Comparison of ENCODE assay signal across 13 mouse cellular contexts in genomic region chr8:10939883-10940282, GRCm38 (mm10).
"Had no signal": no experiment of that assay in that cellular context is flagged by ENCODE, and none has a peak within 500 bp of the region (broad histone marks: within the 10 kb centered on the region; RNA-seq: fewer than 3 reads in every experiment).

No protein-coding gene starts in this region.

- H3K4me3 ChIP-seq: limb, embryonic 15.5 days; lung, embryonic 15.5 days; megakaryocyte, embryonic 14.5 days; midbrain, embryonic 12.5 days had no signal

- H3K4me1 ChIP-seq: midbrain, embryonic 12.5 days had no signal

- H3K27me3 ChIP-seq: limb, embryonic 15.5 days had no signal

- H3K27ac ChIP-seq: limb, embryonic 15.5 days; lung, embryonic 15.5 days; macrophage; midbrain, embryonic 12.5 days; stomach, postnatal 0 days had no signal

- H3K9ac ChIP-seq: limb, embryonic 15.5 days; lung, embryonic 15.5 days; midbrain, embryonic 12.5 days had no signal

- H3K4me2 ChIP-seq: limb, embryonic 15.5 days; lung, embryonic 15.5 days; midbrain, embryonic 12.5 days had no signal

- DNase-seq: kidney, adult 8-10 months; kidney, postnatal 25 days; lung, postnatal 14 days; right cerebral cortex, adult 18-20 months; thymus, postnatal 4 days had no signal

- ATAC-seq: intestine, postnatal 0 days; midbrain, embryonic 16.5 days had no signal

- H3K36me3 ChIP-seq: limb, embryonic 15.5 days; lung, embryonic 15.5 days; midbrain, embryonic 12.5 days had no signal

- H3K9me3 ChIP-seq: limb, embryonic 15.5 days; lung, embryonic 15.5 days; midbrain, embryonic 12.5 days had no signal
